Mouse (Mus musculus): ENCODE data around the gene Narfl. TPM values are rescaled to one million over a fixed set of nuclear protein-coding genes. Genes with fewer than 3 reads are reported as not detected.
"Not testable (repeated sequence)": the region's sequence is repeated elsewhere in the genome, so short reads cannot be mapped to it uniquely, and the experiment has no call there.

Gene Narfl
- polyA plus RNA-seq, 1 experiment from 2014 or later = 29.0 TPM

DNA sequence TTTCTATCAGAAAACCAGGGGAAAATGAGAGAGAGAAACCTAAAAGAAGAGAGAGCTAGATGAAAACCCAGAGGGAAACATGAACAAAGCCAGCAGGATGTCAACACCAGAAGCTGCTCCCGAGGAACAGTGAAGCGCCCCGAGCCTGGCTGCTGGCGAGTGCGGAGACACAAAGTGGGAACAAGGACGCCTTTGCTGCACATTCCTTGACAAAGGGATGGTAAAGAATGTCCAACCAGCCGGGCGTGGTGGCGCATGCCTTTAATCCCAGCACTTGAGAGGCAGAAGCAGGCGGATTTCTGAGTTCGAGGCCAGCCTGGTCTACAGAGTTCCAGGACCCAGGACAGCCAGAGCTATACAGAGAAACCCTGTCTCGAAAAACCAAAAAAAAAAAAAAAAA lies 32.1 kb upstream of the Narfl start:
- H3K36me3 ChIP-seq (ENCODE audit: control insufficient read depth, insufficient read depth, low read length); H3K27me3 ChIP-seq (ENCODE audit: control insufficient read depth, insufficient read depth, low read depth, low read length); H3K27ac ChIP-seq (ENCODE audit: low read length); H3K4me3 ChIP-seq (ENCODE audit: low read depth, low read length); H3K4me2 ChIP-seq (ENCODE audit: low read length); H3K9ac ChIP-seq (ENCODE audit: low read depth, low read length); H3K4me1 ChIP-seq (ENCODE audit: control insufficient read depth, insufficient read depth, low read length); H3K9me3 ChIP-seq (replicated peaks; ENCODE audit: control insufficient read depth, low read length, poor library complexity, severe bottlenecking); ATAC-seq: not testable (repeated sequence)
- WGBS = 68% methylated on average over 12 of the region's 12 CpGs

GRCm38 (mm10) chr17:25743831-25744230 lies 29.7 kb upstream of the Narfl start:
- Histone ChIP-seq H3K9ac (ENCODE audit: low read depth, low read length) (no peak overlapping the region), H3K36me3 (ENCODE audit: control insufficient read depth, insufficient read depth, low read length) (no peaks in the 10 kb centered on the region), H3K9me3 (replicated peaks; ENCODE audit: control insufficient read depth, low read length, poor library complexity, severe bottlenecking) (no peaks in the 10 kb centered on the region), H3K27ac (ENCODE audit: low read length) (no peak overlapping the region), H3K4me1 (ENCODE audit: control insufficient read depth, insufficient read depth, low read length) (no peaks in the 10 kb centered on the region), H3K27me3 (ENCODE audit: control insufficient read depth, insufficient read depth, low read depth, low read length) (no peaks in the 10 kb centered on the region), H3K4me3 (ENCODE audit: low read depth, low read length) (no peak overlapping the region), H3K4me2 (ENCODE audit: low read length) (no peak overlapping the region)
- WGBS = 96% methylated on average over 9 of the region's 9 CpGs
- ATAC-seq = no peak

GRCm38 (mm10) chr17:25744311-25744710 lies 29.3 kb upstream of the Narfl start:
- no peaks in the 10 kb centered on the region for H3K27me3 ChIP-seq (ENCODE audit: control insufficient read depth, insufficient read depth, low read depth, low read length)
- no peak for ATAC-seq
- no peak overlapping the region for H3K27ac ChIP-seq (ENCODE audit: low read length)
- WGBS = 83% methylated on average over 10 of the region's 10 CpGs
- H3K4me3 ChIP-seq (ENCODE audit: low read depth, low read length) = no peak overlapping the region
- H3K9ac ChIP-seq (ENCODE audit: low read depth, low read length) = no peak overlapping the region
- no peak overlapping the region for H3K4me2 ChIP-seq (ENCODE audit: low read length)
- H3K4me1 ChIP-seq (ENCODE audit: control insufficient read depth, insufficient read depth, low read length) = no peaks in the 10 kb centered on the region
- H3K36me3 ChIP-seq (ENCODE audit: control insufficient read depth, insufficient read depth, low read length) = no peaks in the 10 kb centered on the region
- H3K9me3 ChIP-seq (replicated peaks; ENCODE audit: control insufficient read depth, low read length, poor library complexity, severe bottlenecking) = no peaks in the 10 kb centered on the region

- 96% methylated on average over 4 of the region's 4 CpGs for WGBS
- H3K27ac ChIP-seq (ENCODE audit: low read length) = no peak overlapping the region
- H3K9ac ChIP-seq (ENCODE audit: low read depth, low read length) = no peak overlapping the region
- H3K9me3 ChIP-seq (replicated peaks; ENCODE audit: control insufficient read depth, low read length, poor library complexity, severe bottlenecking) = no peaks in the 10 kb centered on the region
- no peak overlapping the region for H3K4me3 ChIP-seq (ENCODE audit: low read depth, low read length)
- no peak for ATAC-seq
- no peaks in the 10 kb centered on the region for H3K36me3 ChIP-seq (ENCODE audit: control insufficient read depth, insufficient read depth, low read length)
- H3K27me3 ChIP-seq (ENCODE audit: control insufficient read depth, insufficient read depth, low read depth, low read length) = no peaks in the 10 kb centered on the region
- H3K4me2 ChIP-seq (ENCODE audit: low read length) = no peak overlapping the region
- peaks cover 4% of the 10 kb centered on the region; the same call in 1 of the 2 replicates for H3K4me1 ChIP-seq (ENCODE audit: control insufficient read depth, insufficient read depth, low read length)
These were observed 25.3 kb upstream of the Narfl start for GRCm38 (mm10) chr17:25748238-25748637.

DNA sequence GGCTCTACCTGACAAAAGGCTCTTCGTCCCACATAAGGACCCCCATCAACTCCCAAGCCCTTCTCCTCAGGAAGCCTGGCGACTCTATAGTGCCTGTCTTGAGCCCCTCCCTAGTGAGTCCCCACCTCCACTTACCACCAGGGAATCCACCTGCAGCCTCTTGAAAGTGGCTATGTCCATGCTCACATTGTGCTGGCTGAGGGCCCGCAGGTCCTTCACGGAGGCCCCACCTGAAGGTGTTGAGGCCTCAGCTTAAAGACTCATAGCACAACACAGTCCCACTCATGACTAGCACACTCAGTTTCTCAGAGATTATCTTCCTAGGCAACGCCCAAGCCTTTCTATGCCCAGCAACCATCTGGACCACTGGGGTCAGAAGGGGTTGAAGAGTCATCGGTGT lies 24.3 kb upstream of the Narfl start:
- no peaks in the 10 kb centered on the region for H3K36me3 ChIP-seq (ENCODE audit: control insufficient read depth, insufficient read depth, low read length)
- H3K27me3 ChIP-seq (ENCODE audit: control insufficient read depth, insufficient read depth, low read depth, low read length) = no peaks in the 10 kb centered on the region
- ATAC-seq = no peak
- no peak overlapping the region for H3K4me3 ChIP-seq (ENCODE audit: low read depth, low read length)
- H3K27ac ChIP-seq (ENCODE audit: low read length) = no peak overlapping the region
- WGBS = 92% methylated on average over 6 of the region's 6 CpGs
- no peak overlapping the region for H3K4me2 ChIP-seq (ENCODE audit: low read length)
- no peak overlapping the region for H3K9ac ChIP-seq (ENCODE audit: low read depth, low read length)
- peaks cover 4% of the 10 kb centered on the region; the same call in 1 of the 2 replicates for H3K4me1 ChIP-seq (ENCODE audit: control insufficient read depth, insufficient read depth, low read length)
- no peaks in the 10 kb centered on the region for H3K9me3 ChIP-seq (replicated peaks; ENCODE audit: control insufficient read depth, low read length, poor library complexity, severe bottlenecking)

GRCm38 (mm10) chr17:25751446-25751845 lies 22.1 kb upstream of the Narfl start:
- Histone ChIP-seq H3K4me2 (ENCODE audit: low read length) (no peak overlapping the region), H3K27ac (ENCODE audit: low read length) (no peak overlapping the region), H3K4me1 (ENCODE audit: control insufficient read depth, insufficient read depth, low read length) (peaks cover 4% of the 10 kb centered on the region; the same call in 1 of the 2 replicates), H3K4me3 (ENCODE audit: low read depth, low read length) (no peak overlapping the region), H3K36me3 (ENCODE audit: control insufficient read depth, insufficient read depth, low read length) (no peaks in the 10 kb centered on the region), H3K9ac (ENCODE audit: low read depth, low read length) (no peak overlapping the region), H3K9me3 (replicated peaks; ENCODE audit: control insufficient read depth, low read length, poor library complexity, severe bottlenecking) (no peaks in the 10 kb centered on the region), H3K27me3 (ENCODE audit: control insufficient read depth, insufficient read depth, low read depth, low read length) (no peaks in the 10 kb centered on the region)
- no peak for ATAC-seq
- WGBS = 44% methylated on average over 5 of the region's 5 CpGs

DNA sequence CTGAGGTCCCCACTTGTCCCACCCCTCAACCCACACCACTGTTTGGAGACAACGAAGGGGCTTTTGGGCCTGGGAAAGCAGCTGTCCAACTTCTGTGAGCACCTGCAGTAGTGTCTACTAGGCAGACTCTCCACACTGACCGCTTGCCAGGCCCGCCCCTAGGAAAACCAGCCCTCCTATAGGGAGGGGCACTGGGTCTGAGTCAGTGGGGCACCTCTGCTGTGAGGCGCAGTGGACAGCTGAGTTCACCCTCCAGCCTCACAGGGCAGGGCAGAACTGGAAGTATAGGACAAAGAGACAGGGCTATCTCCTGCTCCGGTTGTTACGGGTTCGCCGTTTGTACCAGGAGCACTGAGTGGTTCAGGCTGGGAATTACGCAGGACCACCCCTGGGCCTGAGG lies 19.3 kb upstream of the Narfl start, which contains the start of gene Msln:
Msln (minus strand) TSS at position 138 of the 400 bp plus-strand sequence.
- Histone ChIP-seq H3K36me3 (ENCODE audit: control insufficient read depth, insufficient read depth, low read length) (no peaks in the 10 kb centered on the region), H3K27ac (ENCODE audit: low read length) (no peak within 1 kb of the TSS), H3K27me3 (ENCODE audit: control insufficient read depth, insufficient read depth, low read depth, low read length) (no peaks in the 10 kb centered on the region), H3K4me1 (ENCODE audit: control insufficient read depth, insufficient read depth, low read length) (peaks cover 4% of the 10 kb centered on the region; the same call in 1 of the 2 replicates), H3K9me3 (replicated peaks; ENCODE audit: control insufficient read depth, low read length, poor library complexity, severe bottlenecking) (no peaks in the 10 kb centered on the region), H3K4me3 (ENCODE audit: low read depth, low read length) (no peak within 1 kb of the TSS), H3K9ac (ENCODE audit: low read depth, low read length) (no peak within 1 kb of the TSS), H3K4me2 (ENCODE audit: low read length) (no peak within 1 kb of the TSS)
- no peak for ATAC-seq
- 84% methylated on average over 9 of the region's 9 CpGs for WGBS

- ATAC-seq = no peak
- Histone ChIP-seq H3K27me3 (ENCODE audit: control insufficient read depth, insufficient read depth, low read depth, low read length) (0 out of 2 replicates have a peak, but pooled peaks cover under 1% of the 10 kb centered on the region), H3K4me1 (ENCODE audit: control insufficient read depth, insufficient read depth, low read length) (peaks cover 4% of the 10 kb centered on the region; the same call in 1 of the 2 replicates), H3K9ac (ENCODE audit: low read depth, low read length) (no peak overlapping the region), H3K4me3 (ENCODE audit: low read depth, low read length) (no peak overlapping the region), H3K36me3 (ENCODE audit: control insufficient read depth, insufficient read depth, low read length) (no peaks in the 10 kb centered on the region), H3K4me2 (ENCODE audit: low read length) (no peak overlapping the region), H3K9me3 (replicated peaks; ENCODE audit: control insufficient read depth, low read length, poor library complexity, severe bottlenecking) (no peaks in the 10 kb centered on the region), H3K27ac (ENCODE audit: low read length) (no peak overlapping the region)
- 76% methylated on average over 4 of the region's 4 CpGs for WGBS
These were observed 18.5 kb upstream of the Narfl start for GRCm38 (mm10) chr17:25755086-25755485.

GRCm38 (mm10) chr17:25755627-25756377 lies 17.8 kb upstream of the Narfl start:
- H3K27ac ChIP-seq (ENCODE audit: low read length) = no peak overlapping the region
- H3K4me3 ChIP-seq (ENCODE audit: low read depth, low read length) = no peak overlapping the region
- ATAC-seq = no peak
- 74% methylated on average over 4 of the region's 4 CpGs for WGBS
- no peaks in the 10 kb centered on the region for H3K9me3 ChIP-seq (replicated peaks; ENCODE audit: control insufficient read depth, low read length, poor library complexity, severe bottlenecking)
- H3K36me3 ChIP-seq (ENCODE audit: control insufficient read depth, insufficient read depth, low read length) = no peaks in the 10 kb centered on the region
- H3K9ac ChIP-seq (ENCODE audit: low read depth, low read length) = no peak overlapping the region
- H3K27me3 ChIP-seq (ENCODE audit: control insufficient read depth, insufficient read depth, low read depth, low read length) = peaks cover 3% of the 10 kb centered on the region; the same call in 1 of the 2 replicates
- H3K4me1 ChIP-seq (ENCODE audit: control insufficient read depth, insufficient read depth, low read length) = peaks cover 4% of the 10 kb centered on the region; the same call in 1 of the 2 replicates
- no peak overlapping the region for H3K4me2 ChIP-seq (ENCODE audit: low read length)
